Mouse (Mus musculus) yolk sac, embryonic 10.5 days (tissue): ENCODE results near the gene Nsmce1.

Experiments
- DNase-seq: peaks from one replicate; pipeline ENCODE4 v3.0.0-alpha.2; 2017; ENCODE audit warnings: low spot score

Gene Nsmce1

GRCm38 (mm10) chr7:125433874-125434273 is 57.5 kb downstream of the Nsmce1 start:
- DNase-seq = no peak

GRCm38 (mm10) chr7:125430170-125430842 is 61.1 kb downstream of the Nsmce1 start:
- DNase-seq = no peak

- DNase-seq = peak; percentile 42
Measured at GRCm38 (mm10) chr7:125428816-125429500, 62.4 kb downstream of the Nsmce1 start.

GRCm38 (mm10) chr7:125428381-125428780 is 63.0 kb downstream of the Nsmce1 start:
- DNase-seq = no peak

- no peak for DNase-seq
Measured at GRCm38 (mm10) chr7:125427492-125428090, 63.8 kb downstream of the Nsmce1 start.

GRCm38 (mm10) chr7:125423056-125423455 is 68.3 kb downstream of the Nsmce1 start:
- DNase-seq = no peak

- DNase-seq = no peak
Measured at GRCm38 (mm10) chr7:125421911-125422310, 69.5 kb downstream of the Nsmce1 start.

- peak; percentile 18 for DNase-seq
Measured at GRCm38 (mm10) chr7:125420190-125420589, 71.2 kb downstream of the Nsmce1 start.

GRCm38 (mm10) chr7:125418413-125418812 is 73.0 kb downstream of the Nsmce1 start:
- peak; percentile 16 for DNase-seq
